Mouse (Mus musculus): ENCODE data around the gene Prmt2.

- TF ChIP-seq CTCF (IDR thresholded peaks at IDR 0.05; ENCODE audit: low read depth) (peak; percentile 50), EP300 (optimal IDR thresholded peaks at IDR 0.05) (no peak)
These were observed at the start of gene Prmt2 for GRCm38 (mm10) chr10:76237341-76238225.

Measured in stomach, postnatal 0 days (tissue).